Mouse (Mus musculus) liver, embryonic 14.5 days (tissue): ENCODE measurements at regions not wholly inside any gene's neighbourhood (a gene's known extent, or its start where the extent isn't known, plus 50 kb on each side); places are given as distances from the start of the nearest gene placed in this dataset.

Experiments used
- ATAC-seq: fragments of 200-750 bp; cut with Nextera tagmentation; 2 replicates; pipeline ENCODE4 v1.8.0; 2017; ENCODE audit warnings: moderate number of reproducible peaks, mild to moderate bottlenecking, moderate library complexity; ENCODE audit not compliant: insufficient read depth
- DNase-seq, 3 experiments: peaks; one replicate each; pipeline ENCODE4 v3.0.0-alpha.2; 2012 to 2013; ENCODE audit warnings: low read depth in 3 of 3, low spot score in 3 of 3
- H3K27ac ChIP-seq: fragments of 300-500 bp; sonication (generic); 2 replicates; pipeline ENCODE4 v1.5.1; 2014; ENCODE audit warnings: moderate library complexity, mild to moderate bottlenecking, control low read depth, inconsistent platforms
- H3K27me3 ChIP-seq: fragments of 300-500 bp; sonication (generic); 2 replicates; pipeline ENCODE4 v1.6.1; 2014; ENCODE audit warnings: mild to moderate bottlenecking, low read length, moderate library complexity; ENCODE audit not compliant: control insufficient read depth, insufficient read depth
- H3K36me3 ChIP-seq: fragments of 300-500 bp; sonication (generic); replicated peaks from 2 replicates; pipeline ENCODE4 v1.6.1; 2014; ENCODE audit warnings: low read depth; ENCODE audit not compliant: control insufficient read depth, insufficient read depth
- H3K4me1 ChIP-seq, 2 experiments: fragments of 200-500 bp in 1 of 2; fragments of 300-500 bp in 1 of 2; sonication (generic) in 1 of 2; replicated peaks; 2 replicates each; pipeline ENCODE4 v1.6.1; 2012 to 2014; ENCODE audit warnings: antibody characterized with exemption in 1 of 2, inconsistent platforms in 1 of 2, low read length in 1 of 2; ENCODE audit not compliant: control insufficient read depth in 2 of 2, insufficient read depth in 2 of 2
- H3K4me2 ChIP-seq: fragments of 300-500 bp; sonication (generic); 2 replicates; pipeline ENCODE4 v1.6.1; 2014; ENCODE audit warnings: low read depth, mild to moderate bottlenecking, control low read depth, moderate library complexity
- H3K4me3 ChIP-seq, 2 experiments: fragments of 200-500 bp in 1 of 2; fragments of 300-500 bp in 1 of 2; sonication (generic) in 1 of 2; 2 replicates each; pipeline ENCODE4 v1.5.1; 2012 to 2014; ENCODE audit warnings: low read depth in 2 of 2, low read length in 2 of 2, mild to moderate bottlenecking in 2 of 2, control low read depth in 1 of 2, inconsistent platforms in 1 of 2, moderate library complexity in 1 of 2; ENCODE audit not compliant: insufficient read depth in 1 of 2
- H3K9ac ChIP-seq: fragments of 300-500 bp; sonication (generic); replicated peaks from 2 replicates; pipeline ENCODE4 v1.6.1; 2014; ENCODE audit warnings: mild to moderate bottlenecking, control low read depth, moderate library complexity
- H3K9me3 ChIP-seq: fragments of 300-500 bp; sonication (generic); 2 replicates; pipeline ENCODE4 v1.6.1; 2016; ENCODE audit warnings: low read length, mixed read lengths; ENCODE audit not compliant: control insufficient read depth
- CTCF ChIP-seq: IDR thresholded peaks from 2 replicates; pipeline ENCODE4 v1.5.1; 2016; ENCODE audit warnings: antibody characterized with exemption, low read depth, control low read depth
- EP300 ChIP-seq: IDR thresholded peaks from 2 replicates; pipeline ENCODE4 v1.6.1; 2016; ENCODE audit warnings: antibody characterized with exemption, low read depth
- WGBS: fragments of 180-500 bp; shearing (Covaris S2); extraction: QIAGEN DNeasy Blood & Tissue Kit; methylation state at CpG from one replicate; pipeline ENCODE4 v1.1.7; 2014; ENCODE audit not compliant: insufficient replicate concordance; 5-methylcytosine and 5-hydroxymethylcytosine counted together

DNA sequence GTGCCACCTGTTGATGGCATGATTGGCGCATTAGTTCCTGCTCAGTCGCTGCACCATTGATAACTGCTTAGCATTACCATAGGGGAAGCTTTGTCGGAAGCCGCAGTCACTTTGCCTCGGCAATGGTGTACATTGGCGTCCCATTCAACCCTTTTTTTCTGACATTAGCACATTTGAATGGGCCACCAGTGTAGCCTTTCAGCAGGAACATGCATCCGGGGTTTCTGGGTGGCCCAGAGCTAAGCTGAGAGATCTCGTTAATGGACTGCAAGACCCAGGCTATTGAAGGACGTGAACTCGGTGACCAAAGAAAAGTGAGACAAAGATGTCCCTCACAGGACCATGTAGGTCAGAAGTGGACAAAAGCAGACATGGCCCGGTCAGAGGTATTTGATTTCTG, 97.3 kb downstream of the Brms1l start:
- DNase-seq: no peak
- Histone ChIP-seq H3K27me3 (no peaks in the 10 kb centered on the region), H3K9me3 (no peaks in the 10 kb centered on the region), H3K36me3 (no peaks in the 10 kb centered on the region), H3K27ac (no peak overlapping the region), H3K4me3 (no peak overlapping the region), H3K4me1 (no peaks in the 10 kb centered on the region), H3K9ac (no peak overlapping the region), H3K4me2 (no peak overlapping the region)
- ATAC-seq: no peak
- WGBS: 59% methylated on average over 11 of the region's 11 CpGs
- no peak for TF ChIP-seq CTCF

DNA sequence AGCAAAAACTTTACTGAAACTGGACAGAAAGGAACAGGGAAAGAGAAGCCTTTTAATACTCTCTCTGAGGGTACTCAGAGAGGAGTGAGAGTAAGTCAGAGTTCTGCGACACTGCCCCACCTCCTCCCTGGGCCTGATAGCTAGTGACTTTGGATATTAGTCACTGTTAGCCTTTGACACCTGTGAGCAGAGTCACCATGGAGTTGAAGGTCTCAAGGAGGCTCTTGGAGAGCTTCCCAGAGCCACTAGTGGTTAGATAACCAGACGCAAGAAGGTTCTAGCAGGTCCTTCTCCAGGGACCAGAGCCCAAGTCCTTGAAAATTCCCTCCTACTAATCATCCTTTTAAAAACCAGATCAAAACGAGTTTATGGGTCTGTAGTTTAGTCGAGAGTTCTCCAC, 94.3 kb downstream of the Brms1l start:
- H3K4me1 ChIP-seq: no peaks in the 10 kb centered on the region
- 47% methylated on average over 4 of the region's 4 CpGs for WGBS
- H3K9me3 ChIP-seq: no peaks in the 10 kb centered on the region
- no peak overlapping the region for H3K27ac ChIP-seq
- no peaks in the 10 kb centered on the region for H3K27me3 ChIP-seq
- TF ChIP-seq EP300 (no peak), CTCF (no peak)
- ATAC-seq (no peak), DNase-seq (no peak)
- no peak overlapping the region for H3K9ac ChIP-seq
- no peaks in the 10 kb centered on the region for H3K36me3 ChIP-seq
- H3K4me2 ChIP-seq: no peak overlapping the region
- H3K4me3 ChIP-seq: no peak overlapping the region

DNA sequence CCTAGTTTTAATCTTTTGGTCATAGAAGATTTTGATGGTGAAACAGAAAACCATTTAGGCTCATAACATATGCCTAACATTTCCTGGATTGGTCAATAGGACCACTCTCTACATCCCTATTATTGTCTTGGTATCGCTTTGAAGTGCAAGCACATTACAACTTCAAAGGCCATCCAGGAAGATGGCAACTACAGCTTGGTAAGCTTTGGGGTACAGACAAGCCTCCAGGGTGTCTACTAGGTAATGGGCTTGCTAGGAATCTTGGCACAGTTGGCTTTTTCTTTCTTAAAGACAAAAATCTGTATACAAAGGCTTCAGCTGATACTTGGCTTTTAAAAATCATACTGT, 90.8 kb downstream of the Brms1l start:
- Histone ChIP-seq H3K27me3 (no peaks in the 10 kb centered on the region), H3K36me3 (no peaks in the 10 kb centered on the region), H3K9me3 (no peaks in the 10 kb centered on the region), H3K9ac (no peak overlapping the region), H3K4me3 (no peak overlapping the region), H3K27ac (no peak overlapping the region), H3K4me2 (no peak overlapping the region), H3K4me1 (no peaks in the 10 kb centered on the region)
- ATAC-seq (no peak), DNase-seq (no peak)
- TF ChIP-seq CTCF (no peak), EP300 (no peak)
- 64% methylated on average over 1 of the region's 1 CpGs for WGBS

DNA sequence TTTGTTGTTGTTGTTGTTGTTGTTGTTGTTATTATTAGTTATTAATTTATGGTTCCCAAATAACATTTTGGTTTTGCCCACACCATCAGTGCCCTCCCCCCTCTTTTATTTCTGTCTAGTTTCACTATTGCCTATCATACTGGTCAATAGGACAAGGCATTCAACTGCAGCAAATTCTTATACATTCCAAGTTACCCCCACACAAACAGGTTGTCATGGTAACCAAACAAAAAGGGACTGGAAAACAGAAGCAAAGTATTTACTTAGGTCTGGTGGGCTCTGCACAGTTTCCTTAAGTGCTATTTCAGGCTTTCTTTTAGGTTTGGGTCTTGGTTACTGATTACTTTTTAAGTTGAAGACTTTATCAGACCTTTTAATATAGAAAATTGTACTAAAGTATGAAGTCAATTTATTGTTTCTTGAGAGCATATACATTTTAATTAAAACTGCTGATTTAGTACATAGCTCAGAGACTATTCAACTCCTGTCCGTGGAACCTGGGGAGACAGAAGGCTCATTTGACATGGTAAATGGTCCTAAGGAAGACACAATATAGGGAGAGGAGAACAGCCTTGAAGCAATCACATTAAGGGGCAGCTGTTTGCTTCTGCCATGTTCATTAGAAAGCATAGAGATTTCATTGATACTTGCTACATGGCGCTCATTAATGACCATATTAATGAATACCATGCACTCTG, 90.3 kb downstream of the Brms1l start:
- Histone ChIP-seq H3K9me3 (no peaks in the 10 kb centered on the region), H3K9ac (no peak overlapping the region), H3K27me3 (no peaks in the 10 kb centered on the region), H3K36me3 (no peaks in the 10 kb centered on the region), H3K27ac (no peak overlapping the region), H3K4me1 (no peaks in the 10 kb centered on the region), H3K4me2 (no peak overlapping the region), H3K4me3 (no peak overlapping the region)
- WGBS: 50% methylated on average over 2 of the region's 2 CpGs
- ATAC-seq (no peak), DNase-seq (no peak)
- no peak for TF ChIP-seq EP300
- TF ChIP-seq CTCF: no peak
